Mouse (Mus musculus): ENCODE measurements around the gene Lrrc75a. TPM values are rescaled to one million over a fixed set of nuclear protein-coding genes. Genes with fewer than 3 reads are reported as not detected.
A peak's percentile ranks its signal among the peaks of the same experiment; 100 is the strongest.

The Lrrc75a gene
- polyA plus RNA-seq, 1 experiment from 2014 or later: 12.1 TPM

GRCm38 (mm10) chr11:62643681-62644363, 4.5 kb downstream of the Lrrc75a start:
- Histone ChIP-seq H3K4me1 (peaks cover 50% of the 10 kb centered on the region), H3K27ac (peak overlapping the region; percentile 27; the same call in 1 of the 2 replicates), H3K4me2 (no peak overlapping the region), H3K4me3 (no peak overlapping the region), H3K27me3 (replicated peaks) (no peaks in the 10 kb centered on the region), H3K9ac (no peak overlapping the region), H3K9me3 (no peaks in the 10 kb centered on the region), H3K36me3 (replicated peaks) (no peaks in the 10 kb centered on the region)
- 87% methylated on average over 10 of the region's 10 CpGs for WGBS
- no peak for ATAC-seq (replicated peaks)

DNA sequence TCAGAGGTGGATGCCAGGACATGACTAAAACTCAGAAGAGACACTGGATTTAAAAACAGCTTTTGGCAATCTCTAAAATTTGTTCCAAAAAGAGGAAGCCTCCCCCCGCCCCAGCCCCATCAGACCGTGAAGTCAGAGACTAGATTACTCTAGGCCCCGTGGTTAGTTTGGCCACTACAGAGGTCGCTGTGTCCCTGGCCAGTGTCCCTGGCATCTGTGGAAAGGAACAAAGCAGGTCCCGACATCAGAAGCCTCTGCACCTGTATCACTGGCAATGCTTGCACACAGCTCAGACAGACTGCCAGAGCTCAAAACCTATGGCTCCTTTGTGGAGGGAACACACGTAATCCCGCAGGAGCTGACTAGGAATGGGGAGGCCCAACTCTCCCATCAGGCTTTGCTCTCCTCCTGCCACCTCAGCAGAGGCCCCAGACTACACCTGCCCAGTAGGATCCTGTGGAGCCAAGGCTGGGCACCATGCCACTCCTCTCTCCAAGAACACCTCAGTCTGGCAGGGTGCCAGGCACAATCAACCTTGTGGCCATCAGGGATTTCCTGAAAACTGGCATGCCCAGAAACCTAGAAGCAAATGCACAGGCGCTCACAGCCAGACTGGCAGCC, 5.2 kb downstream of the Lrrc75a start:
- no peaks in the 10 kb centered on the region for H3K36me3 ChIP-seq (replicated peaks)
- no peak overlapping the region for H3K4me2 ChIP-seq
- no peaks in the 10 kb centered on the region for H3K9me3 ChIP-seq
- H3K27ac ChIP-seq: peak overlapping the region; percentile 27
- 59% methylated on average over 8 of the region's 8 CpGs for WGBS
- H3K27me3 ChIP-seq (replicated peaks): no peaks in the 10 kb centered on the region
- no peak overlapping the region for H3K4me3 ChIP-seq
- H3K4me1 ChIP-seq: peaks cover 49% of the 10 kb centered on the region
- no peak overlapping the region for H3K9ac ChIP-seq
- no peak for ATAC-seq (replicated peaks)

- Histone ChIP-seq H3K27ac (no peak overlapping the region), H3K27me3 (replicated peaks) (no peaks in the 10 kb centered on the region), H3K4me1 (peaks cover 43% of the 10 kb centered on the region), H3K4me3 (no peak overlapping the region), H3K9me3 (no peaks in the 10 kb centered on the region), H3K9ac (no peak overlapping the region), H3K36me3 (replicated peaks) (no peaks in the 10 kb centered on the region), H3K4me2 (no peak overlapping the region)
- 58% methylated on average over 11 of the region's 11 CpGs for WGBS
- ATAC-seq (replicated peaks): no peak
These were observed 6.1 kb downstream of the Lrrc75a start for GRCm38 (mm10) chr11:62642023-62642844.

DNA sequence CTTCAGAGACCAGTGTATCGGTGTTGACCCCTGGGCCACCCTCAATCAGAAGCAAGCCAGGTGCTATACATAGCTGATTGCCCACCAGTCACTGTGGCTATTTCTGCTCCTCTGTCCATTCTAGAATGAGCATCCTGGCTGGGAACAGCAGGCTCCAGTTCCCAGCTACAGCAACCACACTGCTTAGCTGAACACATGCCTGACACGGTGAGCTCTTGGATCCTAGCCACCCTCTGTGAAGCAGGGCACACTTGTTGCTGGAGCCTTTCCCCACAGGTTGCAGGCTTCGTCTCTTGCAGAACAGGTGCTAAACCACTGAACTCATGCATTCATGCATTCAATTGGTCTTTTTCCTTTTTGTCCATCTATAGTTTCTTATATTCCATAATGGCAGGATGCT, 7.9 kb downstream of the Lrrc75a start:
- Histone ChIP-seq H3K4me3 (no peak overlapping the region), H3K36me3 (replicated peaks) (no peaks in the 10 kb centered on the region), H3K9me3 (no peaks in the 10 kb centered on the region), H3K4me2 (no peak overlapping the region), H3K4me1 (peaks cover 24% of the 10 kb centered on the region), H3K27ac (no peak overlapping the region), H3K9ac (no peak overlapping the region), H3K27me3 (replicated peaks) (no peaks in the 10 kb centered on the region)
- WGBS: 72% methylated on average over 3 of the region's 3 CpGs
- no peak for ATAC-seq (replicated peaks)

DNA sequence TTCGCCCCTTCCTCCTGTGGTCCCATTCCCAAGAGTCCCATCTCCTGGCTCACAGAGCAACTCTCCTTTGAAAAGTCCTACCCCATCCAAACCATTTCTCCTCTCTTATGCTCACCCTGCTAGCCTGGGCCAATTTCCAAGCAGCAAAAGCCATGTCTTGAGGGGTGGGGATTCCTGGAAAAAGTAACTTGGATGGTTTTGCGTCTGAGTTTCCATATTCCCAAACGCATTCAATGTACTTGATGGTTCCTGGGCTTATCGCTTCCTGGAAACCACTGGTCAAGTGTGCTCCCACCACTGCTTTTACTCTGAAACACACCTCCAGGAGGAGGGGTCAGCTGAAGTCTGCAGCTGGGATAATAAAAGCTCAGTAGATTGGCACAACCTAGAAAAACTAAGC, 9.9 kb downstream of the Lrrc75a start:
- no peaks in the 10 kb centered on the region for H3K27me3 ChIP-seq (replicated peaks)
- no peaks in the 10 kb centered on the region for H3K9me3 ChIP-seq
- no peak for ATAC-seq (replicated peaks)
- no peak overlapping the region for H3K4me2 ChIP-seq
- H3K9ac ChIP-seq: no peak overlapping the region
- no peaks in the 10 kb centered on the region for H3K36me3 ChIP-seq (replicated peaks)
- H3K4me1 ChIP-seq: peaks cover 8% of the 10 kb centered on the region
- H3K4me3 ChIP-seq: no peak overlapping the region
- 96% methylated on average over 4 of the region's 4 CpGs for WGBS
- H3K27ac ChIP-seq: no peak overlapping the region

DNA sequence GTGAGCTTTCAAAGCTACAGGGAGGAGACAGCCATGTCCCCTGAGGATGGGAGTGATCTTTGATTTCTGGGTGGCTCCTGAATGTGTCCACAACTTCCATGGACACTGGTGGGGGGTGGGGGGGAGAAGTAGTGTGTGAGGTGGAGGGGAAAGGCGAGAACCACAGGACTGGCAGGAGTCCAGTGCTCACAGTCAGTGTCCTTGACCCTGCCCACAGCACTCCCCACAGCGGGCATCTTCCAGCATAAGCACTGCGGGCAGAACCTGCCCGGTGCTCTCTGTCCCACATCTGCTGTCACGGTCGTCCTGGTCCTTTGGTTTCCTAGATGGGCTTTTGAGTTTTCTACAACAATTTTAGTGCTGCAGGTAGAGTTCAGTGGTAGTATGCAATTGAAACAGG, 10.5 kb downstream of the Lrrc75a start:
- 77% methylated on average over 6 of the region's 6 CpGs for WGBS
- H3K9ac ChIP-seq: no peak overlapping the region
- ATAC-seq (replicated peaks): no peak
- peaks cover 4% of the 10 kb centered on the region; the same call in 1 of the 2 replicates for H3K4me1 ChIP-seq
- H3K27me3 ChIP-seq (replicated peaks): no peaks in the 10 kb centered on the region
- no peak overlapping the region for H3K4me3 ChIP-seq
- H3K9me3 ChIP-seq: no peaks in the 10 kb centered on the region
- H3K4me2 ChIP-seq: no peak overlapping the region
- H3K36me3 ChIP-seq (replicated peaks): no peaks in the 10 kb centered on the region
- no peak overlapping the region for H3K27ac ChIP-seq

DNA sequence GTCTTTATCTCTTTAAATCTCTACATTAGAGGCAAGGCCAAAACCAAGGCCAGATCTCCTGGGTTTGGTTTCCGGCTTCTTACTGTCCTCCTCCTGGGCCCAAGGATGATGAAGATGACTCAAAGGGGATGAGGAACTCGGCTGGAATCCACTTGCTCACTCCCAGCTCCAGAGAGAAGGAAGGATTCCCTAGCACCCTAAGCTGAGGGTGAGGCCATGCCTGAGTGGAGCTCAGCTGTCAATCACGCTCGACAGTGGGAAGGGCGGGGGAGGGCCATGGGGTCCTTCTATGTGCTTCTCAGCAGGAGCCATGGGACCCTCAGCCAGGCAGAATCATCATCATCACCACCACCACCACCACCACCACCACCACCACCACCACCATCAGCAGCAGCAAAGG, 10.9 kb downstream of the Lrrc75a start:
- 76% methylated on average over 5 of the region's 5 CpGs for WGBS
- H3K27me3 ChIP-seq (replicated peaks): no peaks in the 10 kb centered on the region
- peaks cover 4% of the 10 kb centered on the region; the same call in 1 of the 2 replicates for H3K4me1 ChIP-seq
- no peaks in the 10 kb centered on the region for H3K9me3 ChIP-seq
- no peak overlapping the region for H3K9ac ChIP-seq
- H3K27ac ChIP-seq: no peak overlapping the region
- no peaks in the 10 kb centered on the region for H3K36me3 ChIP-seq (replicated peaks)
- ATAC-seq (replicated peaks): no peak
- H3K4me2 ChIP-seq: no peak overlapping the region
- H3K4me3 ChIP-seq: no peak overlapping the region

GRCm38 (mm10) chr11:62636840-62637221, 11.5 kb downstream of the Lrrc75a start:
- no peaks in the 10 kb centered on the region for H3K27me3 ChIP-seq (replicated peaks)
- H3K27ac ChIP-seq: no peak overlapping the region

GRCm38 (mm10) chr11:62636105-62636839, 12.1 kb downstream of the Lrrc75a start:
- H3K27ac ChIP-seq: no peak overlapping the region
- H3K36me3 ChIP-seq (replicated peaks): no peaks in the 10 kb centered on the region
- H3K27me3 ChIP-seq (replicated peaks): no peaks in the 10 kb centered on the region
- WGBS: 61% methylated on average over 11 of the region's 11 CpGs
- no peak for ATAC-seq (replicated peaks)
- no peak overlapping the region for H3K9ac ChIP-seq
- H3K9me3 ChIP-seq: no peaks in the 10 kb centered on the region
- H3K4me2 ChIP-seq: no peak overlapping the region
- H3K4me3 ChIP-seq: no peak overlapping the region
- H3K4me1 ChIP-seq: peaks cover 1% of the 10 kb centered on the region

More at GRCm38 (mm10) chr11:62636840-62637221, 11.5 kb downstream of the Lrrc75a start:
- Histone ChIP-seq H3K4me1 (peaks cover 2% of the 10 kb centered on the region; the same call in 1 of the 2 replicates), H3K9me3 (no peaks in the 10 kb centered on the region), H3K9ac (no peak overlapping the region), H3K36me3 (replicated peaks) (no peaks in the 10 kb centered on the region), H3K4me3 (no peak overlapping the region), H3K4me2 (no peak overlapping the region)
- 91% methylated on average over 3 of the region's 3 CpGs for WGBS
- no peak for ATAC-seq (replicated peaks)

- H3K9ac ChIP-seq: no peak overlapping the region
- peaks cover 10% of the 10 kb centered on the region for H3K4me1 ChIP-seq
- ATAC-seq (replicated peaks): no peak
- no peak overlapping the region for H3K27ac ChIP-seq
- H3K36me3 ChIP-seq (replicated peaks): no peaks in the 10 kb centered on the region
- no peaks in the 10 kb centered on the region for H3K9me3 ChIP-seq
- H3K4me3 ChIP-seq: no peak overlapping the region
- no peak overlapping the region for H3K4me2 ChIP-seq
- WGBS: 82% methylated on average over 3 of the region's 3 CpGs
- no peaks in the 10 kb centered on the region for H3K27me3 ChIP-seq (replicated peaks)
These were observed 12.9 kb downstream of the Lrrc75a start for GRCm38 (mm10) chr11:62635406-62635805.

- Histone ChIP-seq H3K36me3 (replicated peaks) (no peaks in the 10 kb centered on the region), H3K4me3 (no peak overlapping the region), H3K4me1 (peaks cover 35% of the 10 kb centered on the region), H3K4me2 (no peak overlapping the region), H3K9me3 (no peaks in the 10 kb centered on the region), H3K9ac (no peak overlapping the region), H3K27me3 (replicated peaks) (no peaks in the 10 kb centered on the region), H3K27ac (peak overlapping the region; percentile 83; the same call in 1 of the 2 replicates)
- WGBS: 34% methylated on average over 4 of the region's 4 CpGs
- no peak for ATAC-seq (replicated peaks)
These were observed 17.2 kb downstream of the Lrrc75a start for GRCm38 (mm10) chr11:62631138-62631537.

All from midbrain, embryonic 15.5 days (tissue).